In the genomic region with DNA sequence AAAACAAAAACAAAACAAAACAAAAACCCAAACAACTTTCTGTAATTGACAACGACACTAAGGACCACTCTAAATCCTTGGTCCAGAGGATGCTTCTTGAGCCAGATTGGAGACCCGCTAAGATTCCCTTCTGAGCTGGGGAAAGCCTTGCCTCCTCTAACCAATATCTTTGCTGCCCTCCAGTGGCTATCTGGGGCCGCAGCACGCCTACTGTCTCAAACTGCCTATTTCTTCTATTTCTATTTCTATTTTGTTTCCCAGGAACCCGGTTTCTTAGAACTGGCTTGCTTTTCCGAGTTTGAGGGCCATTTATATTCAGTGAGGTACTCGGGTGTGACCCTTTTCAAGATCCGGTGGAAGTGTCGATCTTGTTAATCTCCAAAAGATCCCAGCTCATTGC, we compare ENCODE assay signal across 8 mouse cellular contexts. TPM values are rescaled to one million over a fixed set of nuclear protein-coding genes. Genes with fewer than 3 reads are reported as not detected.
DNase-seq lines count a peak whose midpoint lies in the region; ATAC-seq lines count a peak whose summit lies in the region.

No protein-coding gene starts in this region.

- H3K4me2 ChIP-seq in hindbrain, embryonic 12.5 days (replicated peaks) = no peak overlapping the region; the same call in 1 of the 2 replicates
- no peak overlapping the region for H3K4me2 ChIP-seq in intestine, embryonic 16.5 days (ENCODE audit: low read depth, low read length)
- H3K4me2 ChIP-seq in midbrain, embryonic 14.5 days (ENCODE audit: low read length) = peak overlapping the region; percentile 33

- DNase-seq in hindbrain, embryonic 10.5 days (ENCODE audit: low spot score) = peak; percentile 71
- DNase-seq in cerebellum, adult 8-10 months = peak; percentile 71
- DNase-seq in frontal cortex, postnatal 25 days (ENCODE audit: low spot score in 2 of 2) = peak; percentile 68 to 71
- DNase-seq in left cerebral cortex, postnatal 4 days = peak; percentile 80
- peak; percentile 93 for DNase-seq in midbrain, embryonic 14.5 days
- DNase-seq in spleen, adult 18-20 months = peak; percentile 40 to 70

- H3K9ac ChIP-seq in hindbrain, embryonic 12.5 days = no peak overlapping the region
- no peak overlapping the region for H3K9ac ChIP-seq in intestine, embryonic 16.5 days (ENCODE audit: low read depth, low read length)
- H3K9ac ChIP-seq in midbrain, embryonic 14.5 days (replicated peaks; ENCODE audit: low read length) = no peak overlapping the region

- H3K27me3 ChIP-seq in hindbrain, embryonic 10.5 days (ENCODE audit: insufficient read depth, poor library complexity, severe bottlenecking) = no peaks in the 10 kb centered on the region
- H3K27me3 ChIP-seq in hindbrain, embryonic 12.5 days = no peaks in the 10 kb centered on the region
- H3K27me3 ChIP-seq in intestine, embryonic 16.5 days (replicated peaks; ENCODE audit: control insufficient read depth, insufficient read depth, low read length) = no peaks in the 10 kb centered on the region
- no peaks in the 10 kb centered on the region for H3K27me3 ChIP-seq in midbrain, embryonic 14.5 days (ENCODE audit: control insufficient read depth, insufficient read depth, low read length)

- ATAC-seq in hindbrain, embryonic 12.5 days (ENCODE audit: low FRiP score) = no peak
- ATAC-seq in intestine, embryonic 16.5 days = peak; percentile 70; the same call in 1 of the 2 replicates
- ATAC-seq in midbrain, embryonic 14.5 days (ENCODE audit: low FRiP score, low TSS enrichment) = no peak

- no peak overlapping the region for H3K27ac ChIP-seq in hindbrain, embryonic 10.5 days
- no peak overlapping the region for H3K27ac ChIP-seq in hindbrain, embryonic 12.5 days
- no peak overlapping the region for H3K27ac ChIP-seq in intestine, embryonic 16.5 days (ENCODE audit: low read length)
- no peak overlapping the region for H3K27ac ChIP-seq in midbrain, embryonic 14.5 days (replicated peaks; ENCODE audit: low read depth, low read length)

- H3K4me1 ChIP-seq in hindbrain, embryonic 10.5 days (replicated peaks) = no peaks in the 10 kb centered on the region
- no peaks in the 10 kb centered on the region for H3K4me1 ChIP-seq in hindbrain, embryonic 12.5 days
- no peaks in the 10 kb centered on the region for H3K4me1 ChIP-seq in intestine, embryonic 16.5 days (ENCODE audit: control insufficient read depth, insufficient read depth, low read length)
- no peaks in the 10 kb centered on the region for H3K4me1 ChIP-seq in midbrain, embryonic 14.5 days (ENCODE audit: control insufficient read depth, insufficient read depth, low read length)

- H3K9me3 ChIP-seq in hindbrain, embryonic 10.5 days = no peaks in the 10 kb centered on the region
- H3K9me3 ChIP-seq in hindbrain, embryonic 12.5 days (replicated peaks) = no peaks in the 10 kb centered on the region
- H3K9me3 ChIP-seq in intestine, embryonic 16.5 days (ENCODE audit: control insufficient read depth, low read length) = no peaks in the 10 kb centered on the region
- H3K9me3 ChIP-seq in midbrain, embryonic 14.5 days (ENCODE audit: control insufficient read depth, low read length) = no peaks in the 10 kb centered on the region

- no peak overlapping the region for H3K4me3 ChIP-seq in hindbrain, embryonic 10.5 days
- no peak overlapping the region for H3K4me3 ChIP-seq in hindbrain, embryonic 12.5 days
- no peak overlapping the region for H3K4me3 ChIP-seq in intestine, embryonic 16.5 days (ENCODE audit: low read length)
- H3K4me3 ChIP-seq in midbrain, embryonic 14.5 days (replicated peaks; ENCODE audit: low read depth, low read length) = no peak overlapping the region

- intact Hi-C loops in left cerebral cortex, postnatal 4 days (cut with DNase I) = loop anchor here (5.0 kb wide), 3 partner anchors 151 to 316 kb away; no protein-coding TSS in a partner anchor

- no peaks in the 10 kb centered on the region for H3K36me3 ChIP-seq in hindbrain, embryonic 10.5 days
- no peaks in the 10 kb centered on the region for H3K36me3 ChIP-seq in hindbrain, embryonic 12.5 days
- no peaks in the 10 kb centered on the region for H3K36me3 ChIP-seq in intestine, embryonic 16.5 days (ENCODE audit: control insufficient read depth, insufficient read depth, low read length)
- no peaks in the 10 kb centered on the region for H3K36me3 ChIP-seq in midbrain, embryonic 14.5 days (ENCODE audit: control insufficient read depth, insufficient read depth, low read length)

- WGBS in hindbrain, embryonic 10.5 days = 18% methylated on average over 9 of the region's 9 CpGs
- 14% methylated on average over 9 of the region's 9 CpGs for WGBS in hindbrain, embryonic 12.5 days
- WGBS in intestine, embryonic 16.5 days = 11% methylated on average over 9 of the region's 9 CpGs
- 12% methylated on average over 9 of the region's 9 CpGs for WGBS in midbrain, embryonic 14.5 days

RNA-seq across cellular contexts. Expression of gene Batf, which starts 23.6 kb away (rescaled TPM):
- 2.2 and 2.5 TPM in 2 replicates for polyA plus RNA-seq in hindbrain, embryonic 10.5 days (2016; fragmentation: Nextera tagmentation; extraction: Ambion mirVana)
- polyA plus RNA-seq in hindbrain, embryonic 12.5 days (2016; fragmentation: Nextera tagmentation; extraction: Ambion mirVana) = 2.3 and 2.6 TPM in 2 replicates
- polyA plus RNA-seq in intestine, embryonic 16.5 days (2015; fragmentation: Nextera tagmentation; extraction: Ambion mirVana) = 3.5 and 3.6 TPM in 2 replicates
- under 1 TPM in 1 of 2 experiments, not detected in 1; 0.50 TPM for total RNA-seq in left cerebral cortex, postnatal 4 days (2021)
- polyA plus RNA-seq in midbrain, embryonic 14.5 days (2014; fragmentation: Nextera tagmentation; extraction: Ambion mirVana) = 0.68 TPM in 1 of 2 replicates, not detected in the other
